Mouse (Mus musculus): ENCODE results near the gene Gpm6b. TPM values are rescaled to one million over a fixed set of nuclear protein-coding genes. Genes with fewer than 3 reads are reported as not detected.

The Gpm6b gene
- 18.3 and 18.9 TPM in 2 replicates for polyA plus RNA-seq (2012; rRNA removed)
- polyA plus RNA-seq (2014; fragmentation: Nextera tagmentation; extraction: Ambion mirVana), result 21.3 and 21.8 TPM in 2 replicates

GRCm38 (mm10) chrX:166238831-166239460, at the start of gene Gpm6b:
Gene Gpm6b, plus strand, starts transcription at chrX:166238911.
- peaks cover 11% of the 10 kb centered on the region; the same call in 1 of the 2 replicates for H3K27me3 ChIP-seq (ENCODE audit: control insufficient read depth, insufficient read depth, low read length)
- no peak for TF ChIP-seq POLR2A (IDR thresholded peaks at IDR 0.05; ENCODE audit: borderline replicate concordance, extremely low read depth, insufficient read depth, insufficient read length)
- 31% methylated on average over 30 of the region's 63 CpGs for WGBS
- no peak within 1 kb of the TSS for H3K27ac ChIP-seq (replicated peaks; ENCODE audit: low read depth, low read length)
- H3K4me1 ChIP-seq (ENCODE audit: control insufficient read depth, insufficient read depth, low read length), result no peaks in the 10 kb centered on the region
- peak within 1 kb of the TSS; percentile 50 for H3K4me3 ChIP-seq (replicated peaks; ENCODE audit: low read length)
- H3K9ac ChIP-seq (ENCODE audit: low read depth, low read length, severe bottlenecking), result peak within 1 kb of the TSS; percentile 57
- peak within 1 kb of the TSS; percentile 73 for H3K4me2 ChIP-seq (replicated peaks; ENCODE audit: low read depth, low read length, severe bottlenecking)
- no peaks in the 10 kb centered on the region for H3K36me3 ChIP-seq (ENCODE audit: control insufficient read depth, insufficient read depth, low read length)
- H3K9me3 ChIP-seq (ENCODE audit: control insufficient read depth, low read length), result no peaks in the 10 kb centered on the region
- DNase-seq (ENCODE audit: low spot score) (peak; percentile 16), ATAC-seq (ENCODE audit: low FRiP score, low read depth) (peak; percentile 86)

GRCm38 (mm10) chrX:166196327-166196726, 42.4 kb upstream of the Gpm6b start:
- no peaks in the 10 kb centered on the region for H3K36me3 ChIP-seq (ENCODE audit: control insufficient read depth, insufficient read depth, low read length)
- no peaks in the 10 kb centered on the region for H3K9me3 ChIP-seq (ENCODE audit: control insufficient read depth, low read length)
- H3K9ac ChIP-seq (ENCODE audit: low read depth, low read length, severe bottlenecking), result no peak overlapping the region
- no peak overlapping the region for H3K27ac ChIP-seq (replicated peaks; ENCODE audit: low read depth, low read length)
- ATAC-seq (ENCODE audit: low FRiP score, low read depth), result no peak
- H3K27me3 ChIP-seq (ENCODE audit: control insufficient read depth, insufficient read depth, low read length), result no peaks in the 10 kb centered on the region
- TF ChIP-seq POLR2A (IDR thresholded peaks at IDR 0.05; ENCODE audit: borderline replicate concordance, extremely low read depth, insufficient read depth, insufficient read length), result no peak
- H3K4me2 ChIP-seq (replicated peaks; ENCODE audit: low read depth, low read length, severe bottlenecking), result no peak overlapping the region
- H3K4me3 ChIP-seq (replicated peaks; ENCODE audit: low read length), result no peak overlapping the region
- no peaks in the 10 kb centered on the region for H3K4me1 ChIP-seq (ENCODE audit: control insufficient read depth, insufficient read depth, low read length)
- no peak for DNase-seq (ENCODE audit: low spot score)

GRCm38 (mm10) chrX:166198266-166198665, 40.4 kb upstream of the Gpm6b start:
- ATAC-seq (ENCODE audit: low FRiP score, low read depth) (no peak), DNase-seq (ENCODE audit: low spot score) (no peak)
- no peaks in the 10 kb centered on the region for H3K4me1 ChIP-seq (ENCODE audit: control insufficient read depth, insufficient read depth, low read length)
- no peak for TF ChIP-seq POLR2A (IDR thresholded peaks at IDR 0.05; ENCODE audit: borderline replicate concordance, extremely low read depth, insufficient read depth, insufficient read length)
- H3K9ac ChIP-seq (ENCODE audit: low read depth, low read length, severe bottlenecking), result no peak overlapping the region
- no peaks in the 10 kb centered on the region for H3K27me3 ChIP-seq (ENCODE audit: control insufficient read depth, insufficient read depth, low read length)
- H3K9me3 ChIP-seq (ENCODE audit: control insufficient read depth, low read length), result no peaks in the 10 kb centered on the region
- H3K4me2 ChIP-seq (replicated peaks; ENCODE audit: low read depth, low read length, severe bottlenecking), result no peak overlapping the region
- no peak overlapping the region for H3K27ac ChIP-seq (replicated peaks; ENCODE audit: low read depth, low read length)
- no peak overlapping the region for H3K4me3 ChIP-seq (replicated peaks; ENCODE audit: low read length)
- 70% methylated on average over 2 of the region's 2 CpGs for WGBS
- H3K36me3 ChIP-seq (ENCODE audit: control insufficient read depth, insufficient read depth, low read length), result no peaks in the 10 kb centered on the region

- DNase-seq (ENCODE audit: low spot score) (no peak), ATAC-seq (ENCODE audit: low FRiP score, low read depth) (no peak)
- Histone ChIP-seq H3K9ac (ENCODE audit: low read depth, low read length, severe bottlenecking) (no peak overlapping the region), H3K27me3 (ENCODE audit: control insufficient read depth, insufficient read depth, low read length) (no peaks in the 10 kb centered on the region), H3K4me3 (replicated peaks; ENCODE audit: low read length) (no peak overlapping the region), H3K27ac (replicated peaks; ENCODE audit: low read depth, low read length) (no peak overlapping the region), H3K4me1 (ENCODE audit: control insufficient read depth, insufficient read depth, low read length) (no peaks in the 10 kb centered on the region), H3K36me3 (ENCODE audit: control insufficient read depth, insufficient read depth, low read length) (no peaks in the 10 kb centered on the region), H3K4me2 (replicated peaks; ENCODE audit: low read depth, low read length, severe bottlenecking) (no peak overlapping the region), H3K9me3 (ENCODE audit: control insufficient read depth, low read length) (no peaks in the 10 kb centered on the region)
- no peak for TF ChIP-seq POLR2A (IDR thresholded peaks at IDR 0.05; ENCODE audit: borderline replicate concordance, extremely low read depth, insufficient read depth, insufficient read length)
Observed at GRCm38 (mm10) chrX:166199812-166200211, 38.9 kb upstream of the Gpm6b start.

- H3K9ac ChIP-seq (ENCODE audit: low read depth, low read length, severe bottlenecking), result no peak overlapping the region
- DNase-seq (ENCODE audit: low spot score) (no peak), ATAC-seq (ENCODE audit: low FRiP score, low read depth) (no peak)
- no peaks in the 10 kb centered on the region for H3K36me3 ChIP-seq (ENCODE audit: control insufficient read depth, insufficient read depth, low read length)
- H3K4me2 ChIP-seq (replicated peaks; ENCODE audit: low read depth, low read length, severe bottlenecking), result no peak overlapping the region
- H3K4me1 ChIP-seq (ENCODE audit: control insufficient read depth, insufficient read depth, low read length), result no peaks in the 10 kb centered on the region
- no peaks in the 10 kb centered on the region for H3K9me3 ChIP-seq (ENCODE audit: control insufficient read depth, low read length)
- H3K4me3 ChIP-seq (replicated peaks; ENCODE audit: low read length), result no peak overlapping the region
- TF ChIP-seq POLR2A (IDR thresholded peaks at IDR 0.05; ENCODE audit: borderline replicate concordance, extremely low read depth, insufficient read depth, insufficient read length), result no peak
- WGBS, result 67% methylated on average over 2 of the region's 2 CpGs
- H3K27me3 ChIP-seq (ENCODE audit: control insufficient read depth, insufficient read depth, low read length), result no peaks in the 10 kb centered on the region
- no peak overlapping the region for H3K27ac ChIP-seq (replicated peaks; ENCODE audit: low read depth, low read length)
Observed at GRCm38 (mm10) chrX:166214576-166214975, 24.1 kb upstream of the Gpm6b start.
